8 mouse cellular contexts compared by ENCODE assay signal in genomic region chr13:47193326-47194153, GRCm38 (mm10).
DNase-seq lines count a peak whose midpoint lies in the region.

No protein-coding gene starts in this region.

- H3K9me3 ChIP-seq in limb, embryonic 10.5 days (replicated peaks) = no peaks in the 10 kb centered on the region
- no peaks in the 10 kb centered on the region for H3K9me3 ChIP-seq in midbrain, embryonic 10.5 days (replicated peaks)

- peak overlapping the region; percentile 54; the same call in 1 of the 2 replicates for H3K27ac ChIP-seq in limb, embryonic 10.5 days
- peak overlapping the region; percentile 80 for H3K27ac ChIP-seq in midbrain, embryonic 10.5 days (replicated peaks)

- H3K36me3 ChIP-seq in limb, embryonic 10.5 days = no peaks in the 10 kb centered on the region
- no peaks in the 10 kb centered on the region for H3K36me3 ChIP-seq in midbrain, embryonic 10.5 days

- H3K27me3 ChIP-seq in limb, embryonic 10.5 days (ENCODE audit: low read depth, poor library complexity, severe bottlenecking) = peaks cover 40% of the 10 kb centered on the region
- peaks cover 53% of the 10 kb centered on the region for H3K27me3 ChIP-seq in midbrain, embryonic 10.5 days (ENCODE audit: low read depth, poor library complexity, severe bottlenecking)

- H3K4me1 ChIP-seq in limb, embryonic 10.5 days = peaks cover 16% of the 10 kb centered on the region
- H3K4me1 ChIP-seq in midbrain, embryonic 10.5 days = peaks cover 32% of the 10 kb centered on the region

- peak overlapping the region; percentile 58 for H3K4me3 ChIP-seq in limb, embryonic 10.5 days
- peak overlapping the region; percentile 60 for H3K4me3 ChIP-seq in midbrain, embryonic 10.5 days

- WGBS in limb, embryonic 10.5 days = 6% methylated on average over 32 of the region's 32 CpGs
- 6% methylated on average over 32 of the region's 32 CpGs for WGBS in midbrain, embryonic 10.5 days

- peak; percentile 64 for DNase-seq in adrenal gland, adult 8-10 months
- DNase-seq in embryo, embryonic 11.5 days (ENCODE audit: low read depth, low spot score) = peak; percentile 26
- peak; percentile 99 for DNase-seq in heart, adult 11 months
- DNase-seq in kidney, adult 11 months = peak; percentile 76
- peak; percentile 71 for DNase-seq in limb, embryonic 10.5 days (ENCODE audit: low spot score)
- DNase-seq in midbrain, embryonic 10.5 days (ENCODE audit: low spot score) = peak; percentile 60
- DNase-seq in right cerebral cortex, postnatal 4 days = peak; percentile 43
- DNase-seq in natural killer cell, adult 2 months (ENCODE audit: low spot score in 2 of 2) = no peak

Comparison
In these comparisons a context has a peak if more than half of its experiments do, and no peak if none do; other contexts are left out.
1. DNase-seq: peak in adrenal gland, adult 8-10 months (single experiment), embryo, embryonic 11.5 days (single experiment), heart, adult 11 months (single experiment), kidney, adult 11 months (single experiment), limb, embryonic 10.5 days (single experiment), midbrain, embryonic 10.5 days (single experiment) and right cerebral cortex, postnatal 4 days (single experiment); none in natural killer cell, adult 2 months (0 of 2).